Mouse (Mus musculus): ENCODE results near the gene Taf9.

DNA sequence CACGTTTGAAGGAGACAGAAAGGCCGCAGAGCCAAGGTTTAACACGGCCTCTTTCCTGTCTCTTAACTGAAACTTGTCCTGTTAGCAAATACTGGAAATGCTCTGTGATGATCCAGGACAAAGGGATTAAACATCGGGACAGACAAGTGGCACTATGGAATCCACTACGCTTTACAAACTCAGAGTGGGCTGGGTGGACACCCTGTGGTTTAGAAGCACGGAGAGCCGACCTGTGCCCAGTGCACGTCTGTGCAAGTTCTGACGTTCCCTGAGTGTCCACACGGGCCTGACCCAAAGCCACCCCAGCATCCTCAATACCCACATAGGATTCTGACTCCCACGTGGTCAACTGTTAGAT, 47.7 kb upstream of the Taf9 start:
- TF ChIP-seq CTCF (IDR thresholded peaks at IDR 0.05; ENCODE audit: low read depth), result no peak
- TF ChIP-seq EP300 (IDR thresholded peaks at IDR 0.05; ENCODE audit: low read depth), result no peak

All from liver, postnatal 0 days (tissue).